Mouse (Mus musculus) kidney, adult 2 months (tissue): ENCODE data around the gene Cebpb.

Experiments
- CTCF ChIP-seq: fragments of 200-500 bp; conservative IDR thresholded peaks from 2 replicates; pipeline ENCODE4 v1.5.1; 2011; ENCODE audit warnings: low read depth, mild to moderate bottlenecking, control low read depth, low read length, moderate library complexity, mixed read lengths; ENCODE audit not compliant: insufficient read depth, insufficient read length
- POLR2A ChIP-seq: fragments of 200-500 bp; IDR thresholded peaks from one replicate; pipeline ENCODE4 v1.6.1; 2011; ENCODE audit warnings: low read depth, low read length, control low read depth

- no peak for TF ChIP-seq CTCF
- no peak for TF ChIP-seq POLR2A
These were observed 39.3 kb upstream of the Cebpb start for GRCm38 (mm10) chr2:167649290-167650032.
